Mouse (Mus musculus) testis, adult 2 months (tissue): ENCODE data around the gene 6430548M08Rik.

Experiments
- CTCF ChIP-seq: fragments of 200-500 bp; IDR thresholded peaks from 2 replicates; pipeline ENCODE4 v1.5.1; 2012; ENCODE audit warnings: low read depth, mild to moderate bottlenecking, inconsistent platforms, low read length, moderate library complexity; ENCODE audit not compliant: control insufficient read depth, insufficient read depth, insufficient replicate concordance
- POLR2A ChIP-seq: fragments of 200-500 bp; IDR thresholded peaks from 2 replicates; pipeline ENCODE4 v1.6.1; 2012; ENCODE audit warnings: low read depth, mild to moderate bottlenecking, inconsistent platforms, low read length, moderate library complexity; ENCODE audit not compliant: control insufficient read depth

GRCm38 (mm10) chr8:120208113-120208512, 94.2 kb downstream of the 6430548M08Rik start:
- TF ChIP-seq CTCF (no peak), POLR2A (no peak)
